Mouse (Mus musculus) hindbrain, embryonic 13.5 days (tissue): ENCODE measurements at regions not wholly inside any gene's neighbourhood (a gene's known extent, or its start where the extent isn't known, plus 50 kb on each side); places are given as distances from the start of the nearest gene placed in this dataset.

Source experiments
- ATAC-seq: fragments of 200-750 bp; cut with Nextera tagmentation; 2 replicates; pipeline ENCODE4 v1.8.0; 2017; ENCODE audit warnings: moderate TSS enrichment; ENCODE audit not compliant: low FRiP score
- H3K27ac ChIP-seq: fragments of 300-500 bp; sonication (generic); 2 replicates; pipeline ENCODE4 v1.5.1; 2015; ENCODE audit warnings: inconsistent platforms, mild to moderate bottlenecking, moderate library complexity
- H3K27me3 ChIP-seq: fragments of 300-500 bp; sonication (generic); 2 replicates; pipeline ENCODE4 v1.6.1; 2015; ENCODE audit warnings: mild to moderate bottlenecking, inconsistent platforms
- H3K36me3 ChIP-seq: fragments of 300-500 bp; sonication (generic); 2 replicates; pipeline ENCODE4 v1.6.1; 2015; ENCODE audit warnings: mild to moderate bottlenecking, inconsistent platforms
- H3K4me1 ChIP-seq: fragments of 300-500 bp; sonication (generic); replicated peaks from 2 replicates; pipeline ENCODE4 v1.6.1; 2015; ENCODE audit warnings: inconsistent platforms
- H3K4me2 ChIP-seq: fragments of 300-500 bp; sonication (generic); 2 replicates; pipeline ENCODE4 v1.6.1; 2015; ENCODE audit warnings: inconsistent platforms, mild to moderate bottlenecking, moderate library complexity
- H3K4me3 ChIP-seq: fragments of 300-500 bp; sonication (generic); 2 replicates; pipeline ENCODE4 v1.5.1; 2015; ENCODE audit warnings: mild to moderate bottlenecking, inconsistent platforms
- H3K9ac ChIP-seq: fragments of 300-500 bp; sonication (generic); 2 replicates; pipeline ENCODE4 v1.6.1; 2015; ENCODE audit warnings: mild to moderate bottlenecking, inconsistent platforms
- H3K9me3 ChIP-seq: fragments of 300-500 bp; sonication (generic); 2 replicates; pipeline ENCODE4 v1.6.1; 2016; ENCODE audit warnings: inconsistent platforms
- WGBS: fragments of 180-500 bp; shearing (Covaris S2); methylation state at CpG from one replicate; pipeline ENCODE4 v1.1.7; 2015; 5-methylcytosine and 5-hydroxymethylcytosine counted together

- WGBS, result 44% methylated on average over 10 of the region's 10 CpGs
- Histone ChIP-seq H3K27ac (no peak overlapping the region), H3K4me1 (peaks cover 10% of the 10 kb centered on the region), H3K27me3 (no peaks in the 10 kb centered on the region), H3K4me3 (no peak overlapping the region), H3K9ac (no peak overlapping the region), H3K36me3 (no peaks in the 10 kb centered on the region), H3K4me2 (no peak overlapping the region), H3K9me3 (no peaks in the 10 kb centered on the region)
- no peak for ATAC-seq
These were observed 183.2 kb upstream of the Adgrl2 start for GRCm38 (mm10) chr3:149173537-149173936.

GRCm38 (mm10) chr3:149171766-149172165 is 181.4 kb upstream of the Adgrl2 start:
- no peaks in the 10 kb centered on the region for H3K9me3 ChIP-seq
- 88% methylated on average over 4 of the region's 4 CpGs for WGBS

GRCm38 (mm10) chr3:149170191-149170590 is 179.8 kb upstream of the Adgrl2 start:
- Histone ChIP-seq H3K9ac (no peak overlapping the region), H3K4me3 (no peak overlapping the region), H3K27me3 (no peaks in the 10 kb centered on the region), H3K27ac (no peak overlapping the region), H3K36me3 (no peaks in the 10 kb centered on the region), H3K9me3 (no peaks in the 10 kb centered on the region), H3K4me2 (no peak overlapping the region), H3K4me1 (peaks cover 7% of the 10 kb centered on the region)
- ATAC-seq, result no peak
- 87% methylated on average over 7 of the region's 7 CpGs for WGBS

More at GRCm38 (mm10) chr3:149171766-149172165, 181.4 kb upstream of the Adgrl2 start:
- no peak overlapping the region for H3K9ac ChIP-seq
- H3K4me2 ChIP-seq, result no peak overlapping the region
- H3K27me3 ChIP-seq, result no peaks in the 10 kb centered on the region
- ATAC-seq, result no peak
- H3K4me1 ChIP-seq, result peaks cover 10% of the 10 kb centered on the region
- no peaks in the 10 kb centered on the region for H3K36me3 ChIP-seq
- no peak overlapping the region for H3K4me3 ChIP-seq
- H3K27ac ChIP-seq, result no peak overlapping the region

- Histone ChIP-seq H3K9ac (no peak overlapping the region), H3K4me1 (no peaks in the 10 kb centered on the region), H3K36me3 (no peaks in the 10 kb centered on the region), H3K27me3 (no peaks in the 10 kb centered on the region), H3K27ac (no peak overlapping the region), H3K4me2 (no peak overlapping the region), H3K4me3 (no peak overlapping the region), H3K9me3 (no peaks in the 10 kb centered on the region)
- ATAC-seq, result no peak
- WGBS, result 73% methylated on average over 12 of the region's 12 CpGs
These were observed 179.1 kb upstream of the Adgrl2 start for GRCm38 (mm10) chr3:149169442-149169841.

- no peak for ATAC-seq
- H3K27ac ChIP-seq, result no peak overlapping the region
- 76% methylated on average over 3 of the region's 3 CpGs for WGBS
- H3K27me3 ChIP-seq, result no peaks in the 10 kb centered on the region
- H3K9ac ChIP-seq, result no peak overlapping the region
- no peaks in the 10 kb centered on the region for H3K9me3 ChIP-seq
- no peak overlapping the region for H3K4me2 ChIP-seq
- no peaks in the 10 kb centered on the region for H3K36me3 ChIP-seq
- no peak overlapping the region for H3K4me3 ChIP-seq
- H3K4me1 ChIP-seq, result no peaks in the 10 kb centered on the region
These were observed 177.6 kb upstream of the Adgrl2 start for GRCm38 (mm10) chr3:149167997-149168396.

- Histone ChIP-seq H3K36me3 (no peaks in the 10 kb centered on the region), H3K27ac (no peak overlapping the region), H3K9me3 (no peaks in the 10 kb centered on the region), H3K4me3 (no peak overlapping the region), H3K4me1 (no peaks in the 10 kb centered on the region), H3K4me2 (no peak overlapping the region), H3K9ac (no peak overlapping the region), H3K27me3 (no peaks in the 10 kb centered on the region)
- WGBS, result 73% methylated on average over 4 of the region's 4 CpGs
- no peak for ATAC-seq
These were observed 174.4 kb upstream of the Adgrl2 start for GRCm38 (mm10) chr3:149164804-149165203.

GRCm38 (mm10) chr3:149163591-149163990 is 173.2 kb upstream of the Adgrl2 start:
- H3K27ac ChIP-seq, result no peak overlapping the region
- WGBS, result 88% methylated on average over 6 of the region's 6 CpGs

GRCm38 (mm10) chr3:149160833-149161232 is 170.5 kb upstream of the Adgrl2 start:
- no peak overlapping the region for H3K27ac ChIP-seq
- H3K4me1 ChIP-seq, result no peaks in the 10 kb centered on the region
- H3K9me3 ChIP-seq, result no peaks in the 10 kb centered on the region
- no peaks in the 10 kb centered on the region for H3K36me3 ChIP-seq
- no peak for ATAC-seq
- H3K4me3 ChIP-seq, result no peak overlapping the region
- no peak overlapping the region for H3K9ac ChIP-seq
- WGBS, result 96% methylated on average over 11 of the region's 11 CpGs
- H3K4me2 ChIP-seq, result no peak overlapping the region
- no peaks in the 10 kb centered on the region for H3K27me3 ChIP-seq

More at GRCm38 (mm10) chr3:149163591-149163990, 173.2 kb upstream of the Adgrl2 start:
- no peak overlapping the region for H3K4me3 ChIP-seq
- no peaks in the 10 kb centered on the region for H3K4me1 ChIP-seq
- ATAC-seq, result no peak
- no peaks in the 10 kb centered on the region for H3K27me3 ChIP-seq
- H3K36me3 ChIP-seq, result no peaks in the 10 kb centered on the region
- no peaks in the 10 kb centered on the region for H3K9me3 ChIP-seq
- no peak overlapping the region for H3K4me2 ChIP-seq
- H3K9ac ChIP-seq, result no peak overlapping the region

GRCm38 (mm10) chr3:149157381-149157780 is 167.0 kb upstream of the Adgrl2 start:
- Histone ChIP-seq H3K27ac (no peak overlapping the region), H3K4me1 (no peaks in the 10 kb centered on the region), H3K4me2 (no peak overlapping the region), H3K9me3 (no peaks in the 10 kb centered on the region), H3K4me3 (no peak overlapping the region), H3K36me3 (no peaks in the 10 kb centered on the region), H3K27me3 (no peaks in the 10 kb centered on the region), H3K9ac (no peak overlapping the region)
- no peak for ATAC-seq
- WGBS, result 92% methylated on average over 8 of the region's 8 CpGs

- H3K27ac ChIP-seq, result no peak overlapping the region
- H3K27me3 ChIP-seq, result 0 out of 2 replicates have a peak, but pooled peaks cover 3% of the 10 kb centered on the region
- no peaks in the 10 kb centered on the region for H3K36me3 ChIP-seq
- 79% methylated on average over 4 of the region's 4 CpGs for WGBS
- H3K4me2 ChIP-seq, result no peak overlapping the region
- no peak overlapping the region for H3K9ac ChIP-seq
- H3K9me3 ChIP-seq, result no peaks in the 10 kb centered on the region
- no peak for ATAC-seq
- H3K4me1 ChIP-seq, result no peaks in the 10 kb centered on the region
- H3K4me3 ChIP-seq, result no peak overlapping the region
These were observed 162.0 kb upstream of the Adgrl2 start for GRCm38 (mm10) chr3:149152312-149152711.

GRCm38 (mm10) chr3:149150796-149151195 is 160.4 kb upstream of the Adgrl2 start:
- no peak overlapping the region for H3K9ac ChIP-seq
- H3K36me3 ChIP-seq, result no peaks in the 10 kb centered on the region
- no peaks in the 10 kb centered on the region for H3K4me1 ChIP-seq
- H3K27me3 ChIP-seq, result 0 out of 2 replicates have a peak, but pooled peaks cover 3% of the 10 kb centered on the region
- no peak overlapping the region for H3K4me2 ChIP-seq
- 89% methylated on average over 3 of the region's 3 CpGs for WGBS
- no peak overlapping the region for H3K4me3 ChIP-seq
- H3K27ac ChIP-seq, result no peak overlapping the region
- no peak for ATAC-seq
- no peaks in the 10 kb centered on the region for H3K9me3 ChIP-seq

GRCm38 (mm10) chr3:149148608-149149007 is 158.3 kb upstream of the Adgrl2 start:
- ATAC-seq, result no peak
- Histone ChIP-seq H3K4me3 (no peak overlapping the region), H3K36me3 (no peaks in the 10 kb centered on the region), H3K27ac (no peak overlapping the region), H3K9ac (no peak overlapping the region), H3K4me2 (no peak overlapping the region), H3K9me3 (no peaks in the 10 kb centered on the region), H3K4me1 (no peaks in the 10 kb centered on the region), H3K27me3 (0 out of 2 replicates have a peak, but pooled peaks cover 3% of the 10 kb centered on the region)
- 67% methylated on average over 8 of the region's 8 CpGs for WGBS

- Histone ChIP-seq H3K9me3 (no peaks in the 10 kb centered on the region), H3K27me3 (0 out of 2 replicates have a peak, but pooled peaks cover 3% of the 10 kb centered on the region), H3K4me3 (no peak overlapping the region), H3K4me1 (no peaks in the 10 kb centered on the region), H3K27ac (no peak overlapping the region), H3K4me2 (no peak overlapping the region), H3K36me3 (no peaks in the 10 kb centered on the region), H3K9ac (no peak overlapping the region)
- ATAC-seq, result no peak
- 91% methylated on average over 6 of the region's 6 CpGs for WGBS
These were observed 157.6 kb upstream of the Adgrl2 start for GRCm38 (mm10) chr3:149147916-149148315.
